Mouse (Mus musculus) heart, embryonic 12.5 days (tissue): Measurements from ENCODE around the gene Snd1. TPM values are rescaled to one million over a fixed set of nuclear protein-coding genes. Genes with fewer than 3 reads are reported as not detected.
A peak's percentile ranks its signal among the peaks of the same experiment; 100 is the strongest.

ENCODE experiments used
- ATAC-seq: fragments of 200-750 bp; cut with Nextera tagmentation; 2 replicates; pipeline ENCODE4 v1.8.0; 2017; ENCODE audit warnings: moderate TSS enrichment, moderate library complexity; ENCODE audit not compliant: insufficient number of reproducible peaks, low FRiP score
- H3K27ac ChIP-seq: fragments of 300-500 bp; sonication (generic); 2 replicates; pipeline ENCODE4 v1.5.1; 2016; ENCODE audit warnings: mild to moderate bottlenecking, moderate library complexity; ENCODE audit not compliant: poor library complexity, severe bottlenecking
- H3K27me3 ChIP-seq: fragments of 300-500 bp; sonication (generic); replicated peaks from 2 replicates; pipeline ENCODE4 v1.6.1; 2016; ENCODE audit warnings: mild to moderate bottlenecking, moderate library complexity
- H3K36me3 ChIP-seq: fragments of 300-500 bp; sonication (generic); 2 replicates; pipeline ENCODE4 v1.6.1; 2016; ENCODE audit warnings: mild to moderate bottlenecking, moderate library complexity
- H3K4me1 ChIP-seq: fragments of 300-500 bp; sonication (generic); replicated peaks from 2 replicates; pipeline ENCODE4 v1.6.1; 2016; ENCODE audit warnings: mild to moderate bottlenecking
- H3K4me2 ChIP-seq: fragments of 300-500 bp; sonication (generic); 2 replicates; pipeline ENCODE4 v1.6.1; 2016; ENCODE audit warnings: mild to moderate bottlenecking, moderate library complexity
- H3K4me3 ChIP-seq: fragments of 300-500 bp; sonication (generic); 2 replicates; pipeline ENCODE4 v1.5.1; 2016; ENCODE audit warnings: mild to moderate bottlenecking
- H3K9ac ChIP-seq: fragments of 300-500 bp; sonication (generic); 2 replicates; pipeline ENCODE4 v1.6.1; 2016; ENCODE audit warnings: mild to moderate bottlenecking, moderate library complexity
- H3K9me3 ChIP-seq: fragments of 300-500 bp; sonication (generic); replicated peaks from 2 replicates; pipeline ENCODE4 v1.6.1; 2016; ENCODE audit warnings: mild to moderate bottlenecking, moderate library complexity
- WGBS: fragments of 180-500 bp; shearing (Covaris S2); methylation state at CpG from one replicate; pipeline ENCODE4 v1.1.7; 2016; 5-methylcytosine and 5-hydroxymethylcytosine counted together
- polyA plus RNA-seq: library from polyadenylated mRNA; unstranded; fragments of >200 nt; fragmentation: Nextera tagmentation; extraction: Ambion mirVana; gene quantifications from 2 replicates; pipeline ENCODE4 v1.2.1, GENCODE M21; 2016

Gene Snd1
- polyA plus RNA-seq, 1 experiment from 2014 or later, result 95.2 TPM

DNA sequence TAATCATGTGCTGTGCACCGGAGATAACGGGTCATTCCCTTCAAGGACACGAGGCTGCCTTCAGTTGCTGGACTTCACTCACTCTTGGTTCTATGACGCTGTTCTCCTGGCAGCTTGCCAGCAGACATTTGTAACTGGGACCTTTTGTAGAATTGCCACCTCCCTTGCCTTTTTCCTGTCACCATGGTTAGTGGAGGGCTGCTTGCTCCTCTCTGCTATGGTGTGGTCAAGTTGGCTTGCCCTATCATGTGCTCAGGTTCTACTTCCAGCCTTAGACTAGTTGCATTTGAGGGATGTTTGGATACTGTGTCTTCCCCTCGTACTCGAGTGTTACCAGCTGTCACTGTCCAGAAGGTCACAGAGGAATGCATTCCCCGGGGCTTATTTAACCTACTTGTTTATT, 143.8 kb downstream of the Snd1 start:
- Histone ChIP-seq H3K9ac (no peak overlapping the region), H3K4me2 (peak overlapping the region; percentile 59), H3K4me1 (peaks cover 51% of the 10 kb centered on the region), H3K4me3 (no peak overlapping the region), H3K36me3 (no peaks in the 10 kb centered on the region), H3K27me3 (no peaks in the 10 kb centered on the region), H3K9me3 (no peaks in the 10 kb centered on the region), H3K27ac (peak overlapping the region; percentile 85)
- WGBS, result 7% methylated on average over 7 of the region's 7 CpGs
- peak; percentile 75 for ATAC-seq

DNA sequence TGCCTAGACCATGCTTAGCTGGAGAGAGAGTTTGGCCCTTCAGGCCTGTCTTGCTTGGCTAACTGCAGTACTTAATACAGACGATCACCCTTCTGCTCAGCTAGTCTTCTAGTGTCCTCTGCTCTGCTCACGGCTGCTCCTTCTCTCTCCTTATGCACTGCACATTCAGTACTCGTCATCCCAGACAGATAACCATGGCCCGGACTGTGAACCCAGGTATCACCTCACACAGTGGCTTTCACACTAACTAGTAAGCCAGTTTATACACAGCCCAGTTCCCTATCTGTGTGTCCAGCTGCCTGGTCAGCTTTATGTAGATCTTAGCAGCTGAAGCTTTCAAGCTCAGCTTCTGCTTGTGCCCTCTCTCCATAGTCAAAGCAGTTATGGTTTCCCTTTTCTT, 146.5 kb downstream of the Snd1 start:
- no peaks in the 10 kb centered on the region for H3K27me3 ChIP-seq
- H3K36me3 ChIP-seq, result peaks cover 6% of the 10 kb centered on the region
- no peak overlapping the region for H3K4me2 ChIP-seq
- peaks cover 48% of the 10 kb centered on the region for H3K4me1 ChIP-seq
- no peaks in the 10 kb centered on the region for H3K9me3 ChIP-seq
- ATAC-seq, result no peak
- H3K4me3 ChIP-seq, result no peak overlapping the region
- 0 out of 2 replicates have a peak overlapping the region, but pooled peaks have one; percentile 3 for H3K27ac ChIP-seq
- 53% methylated on average over 4 of the region's 4 CpGs for WGBS
- no peak overlapping the region; the same call in 1 of the 2 replicates for H3K9ac ChIP-seq

DNA sequence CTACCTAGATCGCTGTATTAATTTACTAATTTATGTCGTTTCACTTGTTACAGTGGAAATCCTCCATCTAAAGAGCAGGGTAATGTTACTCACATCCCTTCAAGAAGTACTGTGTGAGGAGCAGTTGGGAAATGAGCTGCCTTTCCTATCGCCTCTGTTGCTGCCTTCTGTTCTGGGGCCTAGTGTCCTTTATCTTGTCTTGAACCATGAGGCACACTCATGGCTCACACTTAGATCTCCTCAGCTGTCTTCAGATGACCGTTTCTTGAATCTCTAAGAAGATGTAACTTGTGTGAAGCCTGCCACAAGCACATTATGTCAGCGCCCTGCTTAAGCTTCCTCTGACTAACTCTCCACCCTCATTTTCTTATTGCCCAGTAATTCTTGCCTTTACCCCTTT, 147.0 kb downstream of the Snd1 start:
- Histone ChIP-seq H3K4me2 (no peak overlapping the region), H3K4me3 (no peak overlapping the region), H3K27me3 (no peaks in the 10 kb centered on the region), H3K9me3 (no peaks in the 10 kb centered on the region), H3K36me3 (peaks cover 11% of the 10 kb centered on the region), H3K4me1 (peaks cover 48% of the 10 kb centered on the region), H3K27ac (peak overlapping the region; percentile 29), H3K9ac (no peak overlapping the region)
- 63% methylated on average over 5 of the region's 5 CpGs for WGBS
- no peak for ATAC-seq

DNA sequence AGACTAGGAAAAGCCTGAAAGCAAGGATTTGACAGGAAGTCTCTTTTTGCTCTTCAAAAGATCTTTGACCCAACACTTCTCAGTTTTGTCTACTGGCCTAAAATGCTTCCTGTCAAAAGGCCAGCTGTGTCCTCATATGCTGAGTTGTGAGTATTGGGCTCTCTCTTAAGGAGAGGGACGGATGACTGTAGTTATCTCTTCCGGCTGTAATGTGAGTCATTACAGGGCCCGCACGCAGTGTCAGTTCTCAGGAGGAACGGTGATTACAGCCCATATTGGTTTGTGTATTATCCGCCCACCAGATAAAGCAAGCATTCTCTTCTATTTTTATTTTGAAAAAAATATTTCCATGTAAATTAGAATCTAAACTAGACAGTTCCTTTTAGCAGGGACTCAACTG, 147.6 kb downstream of the Snd1 start:
- 7% methylated on average over 6 of the region's 6 CpGs for WGBS
- Histone ChIP-seq H3K4me2 (no peak overlapping the region), H3K9ac (no peak overlapping the region), H3K9me3 (no peaks in the 10 kb centered on the region), H3K27ac (0 out of 2 replicates have a peak overlapping the region, but pooled peaks have one; percentile 29), H3K4me3 (no peak overlapping the region), H3K4me1 (peaks cover 48% of the 10 kb centered on the region), H3K36me3 (peaks cover 16% of the 10 kb centered on the region), H3K27me3 (no peaks in the 10 kb centered on the region)
- ATAC-seq, result peak; percentile 65; the same call in 1 of the 2 replicates

DNA sequence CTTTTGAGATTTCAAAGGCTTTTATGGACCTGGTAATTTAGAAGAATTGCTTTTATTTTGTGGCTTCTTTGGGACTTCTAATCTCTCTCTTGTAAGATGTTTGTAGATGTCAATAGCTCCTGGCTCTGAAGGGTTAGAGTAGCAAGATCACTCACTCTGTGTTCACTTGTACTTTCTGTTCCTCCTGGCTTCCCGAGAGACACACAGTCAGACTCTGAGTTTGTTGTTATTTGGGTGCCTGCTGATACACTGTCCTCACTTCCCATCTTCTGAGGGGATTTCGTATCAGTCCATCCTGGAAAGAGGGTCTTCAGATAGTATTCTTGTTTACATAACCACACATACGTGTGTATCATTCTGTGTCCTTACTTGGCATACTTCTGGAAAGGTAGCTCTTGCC, 148.0 kb downstream of the Snd1 start:
- Histone ChIP-seq H3K4me3 (no peak overlapping the region), H3K36me3 (peaks cover 16% of the 10 kb centered on the region), H3K27ac (no peak overlapping the region), H3K4me2 (no peak overlapping the region), H3K9me3 (no peaks in the 10 kb centered on the region), H3K27me3 (no peaks in the 10 kb centered on the region), H3K4me1 (peaks cover 46% of the 10 kb centered on the region), H3K9ac (no peak overlapping the region)
- ATAC-seq, result no peak
- 59% methylated on average over 3 of the region's 3 CpGs for WGBS

DNA sequence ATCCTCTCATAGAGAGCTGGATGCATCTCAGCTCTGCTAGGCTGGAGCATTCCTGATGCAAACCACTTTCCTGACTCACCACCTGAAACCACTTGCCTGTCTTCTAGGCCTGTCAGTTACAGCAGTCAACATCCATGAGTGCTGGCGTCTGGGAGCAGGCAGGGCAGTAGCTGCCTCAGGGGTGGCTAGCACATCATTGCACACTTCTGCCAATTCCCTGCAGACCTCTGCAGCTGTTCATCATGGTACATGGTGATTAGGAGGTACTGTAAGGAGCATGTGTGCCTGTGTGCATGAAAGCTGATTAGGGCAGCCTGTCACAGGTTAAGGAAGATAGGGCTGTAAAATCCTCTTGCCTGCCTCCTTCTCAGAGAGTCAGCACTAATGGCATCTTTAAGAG, 153.5 kb downstream of the Snd1 start:
- no peak overlapping the region for H3K27ac ChIP-seq
- WGBS, result 34% methylated on average over 1 of the region's 1 CpGs
- no peaks in the 10 kb centered on the region for H3K9me3 ChIP-seq
- ATAC-seq, result no peak
- H3K4me1 ChIP-seq, result peaks cover 23% of the 10 kb centered on the region
- no peaks in the 10 kb centered on the region for H3K27me3 ChIP-seq
- no peak overlapping the region for H3K4me3 ChIP-seq
- no peak overlapping the region for H3K4me2 ChIP-seq
- peaks cover 16% of the 10 kb centered on the region for H3K36me3 ChIP-seq
- H3K9ac ChIP-seq, result no peak overlapping the region

DNA sequence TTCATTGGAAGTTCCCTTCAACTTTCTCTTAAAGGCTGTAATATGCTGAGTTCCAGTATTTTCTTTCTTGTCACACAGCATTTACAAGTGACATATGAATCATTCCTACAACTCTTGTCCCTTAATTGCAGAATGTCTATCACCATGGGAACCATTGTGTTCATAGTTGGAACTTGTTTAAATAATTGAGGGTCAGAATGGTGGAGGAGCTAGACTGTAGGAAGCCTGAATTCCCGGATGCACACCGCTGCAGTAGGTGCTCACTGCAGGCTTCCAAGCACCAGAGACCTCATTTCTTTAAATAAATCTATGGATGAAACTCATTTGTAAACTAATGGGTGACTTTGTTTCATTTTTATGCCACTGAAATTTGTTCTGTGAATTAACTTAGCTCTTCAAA, 154.9 kb downstream of the Snd1 start:
- WGBS, result 92% methylated on average over 2 of the region's 2 CpGs
- Histone ChIP-seq H3K9ac (no peak overlapping the region), H3K4me1 (peaks cover 34% of the 10 kb centered on the region), H3K4me2 (no peak overlapping the region), H3K4me3 (no peak overlapping the region), H3K9me3 (no peaks in the 10 kb centered on the region), H3K36me3 (peaks cover 16% of the 10 kb centered on the region), H3K27me3 (no peaks in the 10 kb centered on the region), H3K27ac (no peak overlapping the region)
- ATAC-seq, result no peak

DNA sequence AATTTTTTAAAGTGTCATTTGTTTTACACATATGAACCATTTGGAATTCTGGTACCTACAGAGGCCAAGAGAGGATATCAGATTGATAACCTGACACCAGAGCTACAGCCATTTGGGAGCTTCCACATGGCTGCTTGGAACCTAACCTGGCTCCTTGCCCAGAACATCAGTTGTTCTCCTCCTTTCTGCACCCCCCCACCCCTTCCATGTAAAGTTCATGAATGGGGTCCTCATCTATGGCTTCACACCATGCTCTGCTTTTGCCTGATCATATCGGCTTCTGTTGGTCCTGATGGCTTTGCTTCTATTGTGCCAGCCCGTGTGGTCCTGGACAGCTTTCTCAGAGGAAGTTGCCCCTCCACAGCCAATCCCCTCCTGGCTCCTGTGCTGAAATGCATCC, 156.0 kb downstream of the Snd1 start:
- Histone ChIP-seq H3K27ac (no peak overlapping the region), H3K36me3 (peaks cover 15% of the 10 kb centered on the region), H3K27me3 (no peaks in the 10 kb centered on the region), H3K9me3 (no peaks in the 10 kb centered on the region), H3K4me3 (no peak overlapping the region), H3K4me1 (peaks cover 42% of the 10 kb centered on the region), H3K9ac (no peak overlapping the region), H3K4me2 (no peak overlapping the region)
- WGBS, result 66% methylated on average over 2 of the region's 2 CpGs
- no peak for ATAC-seq

DNA sequence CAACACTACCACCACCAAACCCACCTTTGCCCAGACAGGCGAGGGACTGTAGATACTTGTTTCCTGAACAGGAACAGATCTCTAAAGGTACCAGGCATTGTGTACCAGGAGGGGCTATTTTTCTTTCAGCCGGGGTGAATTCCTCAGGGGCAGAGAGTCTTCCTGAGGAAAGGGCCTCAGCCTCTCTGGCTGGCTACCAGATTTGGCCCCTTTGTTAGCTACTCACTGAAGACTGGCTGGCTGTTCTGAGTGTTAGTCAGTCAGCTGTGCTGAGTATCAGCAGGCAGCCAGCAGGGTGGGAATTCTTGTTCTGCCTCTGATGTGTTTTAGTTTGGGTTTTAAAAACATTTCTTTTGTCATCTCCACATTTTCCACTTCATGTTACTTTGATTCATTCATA, 158.2 kb downstream of the Snd1 start:
- Histone ChIP-seq H3K4me1 (peaks cover 50% of the 10 kb centered on the region), H3K4me3 (no peak overlapping the region), H3K27me3 (no peaks in the 10 kb centered on the region), H3K9me3 (no peaks in the 10 kb centered on the region), H3K9ac (peak overlapping the region; percentile 12; the same call in 1 of the 2 replicates), H3K4me2 (no peak overlapping the region), H3K36me3 (no peaks in the 10 kb centered on the region), H3K27ac (peak overlapping the region; percentile 64)
- ATAC-seq, result peak; percentile 22; the same call in 1 of the 2 replicates
- WGBS, result 30% methylated on average over 2 of the region's 2 CpGs

DNA sequence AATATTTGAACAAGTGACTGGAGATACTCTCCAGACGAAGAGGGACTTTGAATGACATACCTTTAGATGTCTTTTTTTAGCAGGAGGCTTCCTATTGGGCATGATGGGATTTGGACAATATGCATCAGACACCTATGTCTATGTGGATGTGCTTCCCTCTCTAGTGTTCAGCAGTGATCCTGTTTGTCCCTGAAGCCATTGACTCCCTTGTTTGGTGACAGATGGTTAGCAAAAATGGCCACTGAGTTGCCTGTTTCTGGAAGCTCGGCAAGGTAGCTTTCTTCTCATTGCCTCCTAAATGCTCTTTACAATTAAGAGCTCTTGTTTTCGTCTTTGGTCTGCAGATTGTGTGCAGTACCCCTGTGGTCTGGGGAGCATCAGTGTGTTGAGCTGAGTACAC, 158.7 kb downstream of the Snd1 start:
- no peak overlapping the region for H3K4me2 ChIP-seq
- no peak overlapping the region for H3K27ac ChIP-seq
- no peak overlapping the region for H3K4me3 ChIP-seq
- H3K4me1 ChIP-seq, result peaks cover 45% of the 10 kb centered on the region
- no peaks in the 10 kb centered on the region for H3K27me3 ChIP-seq
- 55% methylated on average over 3 of the region's 3 CpGs for WGBS
- ATAC-seq, result no peak
- no peak overlapping the region for H3K9ac ChIP-seq
- H3K36me3 ChIP-seq, result no peaks in the 10 kb centered on the region
- H3K9me3 ChIP-seq, result no peaks in the 10 kb centered on the region

DNA sequence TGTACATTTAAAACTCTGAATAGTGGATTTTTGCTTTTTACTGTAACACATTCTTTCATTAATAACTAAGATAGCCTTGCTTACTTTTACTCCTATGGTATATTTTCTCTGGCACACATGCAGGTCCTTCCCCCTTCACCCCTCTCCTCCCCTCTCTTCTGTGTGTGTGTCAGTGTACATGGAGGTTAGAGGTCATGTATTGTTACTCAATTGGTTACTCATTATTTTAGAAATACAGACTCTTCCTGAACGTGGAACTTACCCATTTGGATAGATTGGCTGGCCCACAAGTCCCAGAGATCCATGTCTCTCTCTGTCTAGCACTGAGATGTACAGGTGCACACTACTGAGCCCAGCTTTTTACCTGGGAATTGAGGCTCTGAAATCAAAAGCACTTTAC, 160.2 kb downstream of the Snd1 start:
- no peak overlapping the region for H3K27ac ChIP-seq
- H3K4me1 ChIP-seq, result peaks cover 45% of the 10 kb centered on the region
- WGBS, result 71% methylated on average over 1 of the region's 1 CpGs
- no peak overlapping the region for H3K4me3 ChIP-seq
- H3K27me3 ChIP-seq, result no peaks in the 10 kb centered on the region
- no peaks in the 10 kb centered on the region for H3K9me3 ChIP-seq
- ATAC-seq, result no peak
- no peak overlapping the region for H3K4me2 ChIP-seq
- H3K9ac ChIP-seq, result no peak overlapping the region
- no peaks in the 10 kb centered on the region for H3K36me3 ChIP-seq

DNA sequence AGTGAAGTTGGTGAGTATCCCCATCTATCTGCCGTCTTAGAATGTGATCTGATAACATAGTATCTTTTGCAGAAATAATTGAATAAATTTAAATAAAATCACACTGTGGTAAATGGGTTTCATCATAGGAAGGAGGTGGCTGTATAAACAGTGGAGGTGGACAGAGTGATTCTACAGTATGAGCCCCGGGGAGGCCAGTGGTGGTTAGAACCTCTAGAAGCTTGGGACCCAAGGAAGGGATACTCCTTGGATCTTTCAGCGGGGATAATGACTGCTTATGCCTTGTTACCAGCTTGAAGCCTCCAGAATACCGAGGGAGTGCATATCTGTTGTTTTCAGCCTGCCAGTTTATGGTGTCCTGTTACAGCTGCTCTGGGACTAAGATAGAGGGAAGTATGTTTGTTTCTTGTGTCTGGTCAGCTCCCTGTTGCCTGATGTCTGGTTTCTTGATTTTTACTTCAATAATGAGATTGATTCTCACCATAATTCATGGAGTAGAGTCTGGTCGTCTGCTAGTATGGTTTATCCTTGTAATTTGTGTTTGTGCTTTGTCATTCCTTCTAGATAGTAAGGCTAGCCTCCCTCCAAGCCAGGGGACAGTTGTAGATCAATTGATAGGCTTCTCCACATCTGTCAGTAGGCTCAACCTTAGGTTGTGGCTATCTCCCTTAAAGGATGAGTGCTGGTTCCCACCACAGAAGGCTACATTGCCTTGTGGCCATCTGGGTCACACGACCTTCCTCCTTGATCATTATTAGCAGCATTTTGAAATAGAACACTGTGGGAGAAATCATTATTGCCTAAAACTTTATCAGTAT, 160.8 kb downstream of the Snd1 start:
- no peak overlapping the region for H3K4me3 ChIP-seq
- H3K4me1 ChIP-seq, result peaks cover 43% of the 10 kb centered on the region
- ATAC-seq, result no peak
- H3K27me3 ChIP-seq, result no peaks in the 10 kb centered on the region
- no peak overlapping the region for H3K9ac ChIP-seq
- no peaks in the 10 kb centered on the region for H3K36me3 ChIP-seq
- WGBS, result 67% methylated on average over 6 of the region's 6 CpGs
- no peaks in the 10 kb centered on the region for H3K9me3 ChIP-seq
- H3K27ac ChIP-seq, result no peak overlapping the region
- no peak overlapping the region for H3K4me2 ChIP-seq
